10 mouse cellular contexts compared by ENCODE assay signal in genomic region chr15:101248029-101248710, GRCm38 (mm10). TPM values are rescaled to one million over a fixed set of nuclear protein-coding genes. Genes with fewer than 3 reads are reported as not detected.
A peak's percentile ranks its signal among the peaks of the same experiment; 100 is the strongest.
DNase-seq lines count a peak whose midpoint lies in the region; ATAC-seq and TF ChIP-seq lines count a peak whose summit lies in the region.
"Had no signal": no experiment of that assay in that cellular context is flagged by ENCODE, and none has a peak within 500 bp of the region (broad histone marks: within the 10 kb centered on the region; RNA-seq: fewer than 3 reads in every experiment).

No protein-coding gene starts in this region.

- no peak overlapping the region for H3K4me3 ChIP-seq in testis, adult 2 months (ENCODE audit: control insufficient read depth, low read depth, low read length)
- H3K4me3 ChIP-seq in limb, embryonic 10.5 days = no peak overlapping the region
- H3K4me3 ChIP-seq in stomach, embryonic 16.5 days (replicated peaks; ENCODE audit: low read length) = no peak overlapping the region
- H3K4me3 ChIP-seq in midbrain, postnatal 0 days (ENCODE audit: low read depth, low read length) = no peak overlapping the region

- TF ChIP-seq CTCF in testis, adult 2 months (IDR thresholded peaks at IDR 0.05; ENCODE audit: control insufficient read depth, insufficient read depth, insufficient replicate concordance, low read depth, low read length) = no peak
- no peak for TF ChIP-seq CTCF in midbrain, postnatal 0 days (IDR thresholded peaks at IDR 0.05)

- no peak for ATAC-seq in stomach, embryonic 16.5 days (ENCODE audit: insufficient read depth, low FRiP score)
- no peak for ATAC-seq in midbrain, postnatal 0 days (ENCODE audit: low FRiP score)

- TF ChIP-seq POLR2A in testis, adult 2 months (IDR thresholded peaks at IDR 0.05; ENCODE audit: control insufficient read depth, low read depth, low read length) = no peak

- H3K4me2 ChIP-seq in stomach, embryonic 16.5 days (ENCODE audit: low read depth, low read length) = no peak overlapping the region
- no peak overlapping the region for H3K4me2 ChIP-seq in midbrain, postnatal 0 days (ENCODE audit: low read depth, low read length, poor library complexity, severe bottlenecking)

- peak; percentile 45 for DNase-seq in cerebellum, adult 9-10 months
- DNase-seq in cerebellum, adult 8-10 months = no peak
- no peak for DNase-seq in testis, postnatal 14 days (ENCODE audit: low spot score)
- no peak for DNase-seq in limb, embryonic 10.5 days (ENCODE audit: low spot score)
- DNase-seq in layer of hippocampus, adult 8-10 months (ENCODE audit: low spot score in 2 of 2) = no peak
- DNase-seq in midbrain, postnatal 0 days (ENCODE audit: low spot score) = no peak
- DNase-seq: cerebellum, adult 2 months; thymus, adult 18-20 months had no signal

- H3K4me1 ChIP-seq in testis, adult 2 months (ENCODE audit: control insufficient read depth, insufficient read depth, low read length) = peaks cover 10% of the 10 kb centered on the region
- H3K4me1 ChIP-seq in limb, embryonic 10.5 days = peaks cover 28% of the 10 kb centered on the region
- H3K4me1 ChIP-seq in stomach, embryonic 16.5 days (ENCODE audit: control insufficient read depth, insufficient read depth, low read length) = peaks cover 17% of the 10 kb centered on the region
- no peaks in the 10 kb centered on the region; the same call in 1 of the 2 replicates for H3K4me1 ChIP-seq in midbrain, postnatal 0 days (ENCODE audit: insufficient read depth, low read length)

- H3K27ac ChIP-seq in testis, adult 2 months (ENCODE audit: control insufficient read depth, insufficient read depth, low read depth, low read length) = peak overlapping the region; percentile 65; the same call in 1 of the 2 replicates
- H3K27ac ChIP-seq in limb, embryonic 10.5 days = peak overlapping the region; percentile 76
- H3K27ac ChIP-seq in stomach, embryonic 16.5 days (ENCODE audit: low read length) = peak overlapping the region; percentile 75
- H3K27ac ChIP-seq in midbrain, postnatal 0 days (ENCODE audit: low read depth, low read length) = no peak overlapping the region

- no peaks in the 10 kb centered on the region for H3K27me3 ChIP-seq in testis, adult 2 months (ENCODE audit: control insufficient read depth, insufficient read depth, low read length)
- no peaks in the 10 kb centered on the region; the same call in 1 of the 2 replicates for H3K27me3 ChIP-seq in limb, embryonic 10.5 days (ENCODE audit: low read depth, poor library complexity, severe bottlenecking)
- no peaks in the 10 kb centered on the region for H3K27me3 ChIP-seq in stomach, embryonic 16.5 days (ENCODE audit: control insufficient read depth, insufficient read depth, low read length)
- H3K27me3 ChIP-seq in midbrain, postnatal 0 days (ENCODE audit: insufficient read depth, low read length) = no peaks in the 10 kb centered on the region

- WGBS in limb, embryonic 10.5 days = 54% methylated on average over 5 of the region's 5 CpGs
- 33% methylated on average over 5 of the region's 5 CpGs for WGBS in stomach, embryonic 16.5 days
- 68% methylated on average over 5 of the region's 5 CpGs for WGBS in midbrain, postnatal 0 days

- peak overlapping the region; percentile 48; the same call in 1 of the 2 replicates for H3K9ac ChIP-seq in stomach, embryonic 16.5 days (ENCODE audit: low read length)
- H3K9ac ChIP-seq in midbrain, postnatal 0 days (replicated peaks; ENCODE audit: low read length, poor library complexity, severe bottlenecking) = no peak overlapping the region

- H3K9me3 ChIP-seq in limb, embryonic 10.5 days (replicated peaks) = no peaks in the 10 kb centered on the region
- H3K9me3 ChIP-seq in stomach, embryonic 16.5 days (replicated peaks; ENCODE audit: control insufficient read depth, low read length) = no peaks in the 10 kb centered on the region
- H3K9me3 ChIP-seq in midbrain, postnatal 0 days (ENCODE audit: low read length) = no peaks in the 10 kb centered on the region

- no peaks in the 10 kb centered on the region for H3K36me3 ChIP-seq in testis, adult 2 months (ENCODE audit: control insufficient read depth, insufficient read depth, low read length)
- no peaks in the 10 kb centered on the region for H3K36me3 ChIP-seq in limb, embryonic 10.5 days
- H3K36me3 ChIP-seq in stomach, embryonic 16.5 days (ENCODE audit: control insufficient read depth, insufficient read depth, low read length) = no peaks in the 10 kb centered on the region
- no peaks in the 10 kb centered on the region for H3K36me3 ChIP-seq in midbrain, postnatal 0 days (ENCODE audit: insufficient read depth, low read length)

RNA-seq across cellular contexts. Expression of gene Nr4a1, which starts 5.9 kb away (rescaled TPM):
- polyA plus RNA-seq in testis, adult 2 months (2012; rRNA removed) = 51.4 TPM in 2 replicates
- polyA plus RNA-seq in limb, embryonic 10.5 days (2016; fragmentation: Nextera tagmentation; extraction: Ambion mirVana) = 4.1 and 7.1 TPM in 2 replicates
- 12.9 and 13.3 TPM in 2 replicates for polyA plus RNA-seq in stomach, embryonic 16.5 days (2015; fragmentation: Nextera tagmentation; extraction: Ambion mirVana)
- 10 to 100 TPM; 50.3 to 89.6 (median 71.5) TPM for total RNA-seq in layer of hippocampus, adult 8-10 months (2022)
- 6.9 and 7.7 TPM in 2 replicates for total RNA-seq in midbrain, postnatal 0 days (2014; rRNA removed)
- polyA plus RNA-seq in midbrain, postnatal 0 days (2015; fragmentation: Nextera tagmentation; extraction: Ambion mirVana) = 6.9 and 7.0 TPM in 2 replicates

RNA-seq across cellular contexts. Expression of gene Grasp, which starts 24.2 kb away (rescaled TPM):
- polyA plus RNA-seq in testis, adult 2 months (2012; rRNA removed) = 1.8 and 1.9 TPM in 2 replicates
- polyA plus RNA-seq in limb, embryonic 10.5 days (2016; fragmentation: Nextera tagmentation; extraction: Ambion mirVana) = 5.4 and 6.9 TPM in 2 replicates
- 2.1 and 2.7 TPM in 2 replicates for polyA plus RNA-seq in stomach, embryonic 16.5 days (2015; fragmentation: Nextera tagmentation; extraction: Ambion mirVana)
- total RNA-seq in layer of hippocampus, adult 8-10 months (2022) = 10 to 100 TPM; 57.6 to 64.4 (median 61.9) TPM
- 6.3 and 7.7 TPM in 2 replicates for total RNA-seq in midbrain, postnatal 0 days (2014; rRNA removed)
- polyA plus RNA-seq in midbrain, postnatal 0 days (2015; fragmentation: Nextera tagmentation; extraction: Ambion mirVana) = 1.8 and 1.9 TPM in 2 replicates

RNA-seq across cellular contexts. Expression of gene Atg101, which starts 35.9 kb away (rescaled TPM):
- 16.4 and 17.5 TPM in 2 replicates for polyA plus RNA-seq in testis, adult 2 months (2012; rRNA removed)
- polyA plus RNA-seq in limb, embryonic 10.5 days (2016; fragmentation: Nextera tagmentation; extraction: Ambion mirVana) = 92.3 and 97.5 TPM in 2 replicates
- 66.9 and 67.0 TPM in 2 replicates for polyA plus RNA-seq in stomach, embryonic 16.5 days (2015; fragmentation: Nextera tagmentation; extraction: Ambion mirVana)
- total RNA-seq in layer of hippocampus, adult 8-10 months (2022) = 10 to 100 TPM; 43.4 to 48.1 (median 46.1) TPM
- 33.5 and 61.1 TPM in 2 replicates for total RNA-seq in midbrain, postnatal 0 days (2014; rRNA removed)
- 74.2 and 75.6 TPM in 2 replicates for polyA plus RNA-seq in midbrain, postnatal 0 days (2015; fragmentation: Nextera tagmentation; extraction: Ambion mirVana)

RNA-seq across cellular contexts. Expression of gene 6030408B16Rik, which starts 44.8 kb away (rescaled TPM):
- 8.5 and 10.4 TPM in 2 replicates for polyA plus RNA-seq in testis, adult 2 months (2012; rRNA removed)
- 1.8 and 4.1 TPM in 2 replicates for polyA plus RNA-seq in limb, embryonic 10.5 days (2016; fragmentation: Nextera tagmentation; extraction: Ambion mirVana)
- 9.4 and 9.5 TPM in 2 replicates for polyA plus RNA-seq in stomach, embryonic 16.5 days (2015; fragmentation: Nextera tagmentation; extraction: Ambion mirVana)
- under 1 TPM in 3 of 4 experiments, not detected in 1; 0.26 to 0.55 (median 0.54) TPM for total RNA-seq in layer of hippocampus, adult 8-10 months (2022)
- not detected in 2 replicates for total RNA-seq in midbrain, postnatal 0 days (2014; rRNA removed)
- 0.22 and 0.33 TPM in 2 replicates for polyA plus RNA-seq in midbrain, postnatal 0 days (2015; fragmentation: Nextera tagmentation; extraction: Ambion mirVana)
